Mouse (Mus musculus): Measurements from ENCODE around the gene Nr2f2. TPM values are rescaled to one million over a fixed set of nuclear protein-coding genes. Genes with fewer than 3 reads are reported as not detected.
A peak's percentile ranks its signal among the peaks of the same experiment; 100 is the strongest.

Gene Nr2f2
- polyA plus RNA-seq, 1 experiment from 2014 or later = 72.9 TPM

DNA sequence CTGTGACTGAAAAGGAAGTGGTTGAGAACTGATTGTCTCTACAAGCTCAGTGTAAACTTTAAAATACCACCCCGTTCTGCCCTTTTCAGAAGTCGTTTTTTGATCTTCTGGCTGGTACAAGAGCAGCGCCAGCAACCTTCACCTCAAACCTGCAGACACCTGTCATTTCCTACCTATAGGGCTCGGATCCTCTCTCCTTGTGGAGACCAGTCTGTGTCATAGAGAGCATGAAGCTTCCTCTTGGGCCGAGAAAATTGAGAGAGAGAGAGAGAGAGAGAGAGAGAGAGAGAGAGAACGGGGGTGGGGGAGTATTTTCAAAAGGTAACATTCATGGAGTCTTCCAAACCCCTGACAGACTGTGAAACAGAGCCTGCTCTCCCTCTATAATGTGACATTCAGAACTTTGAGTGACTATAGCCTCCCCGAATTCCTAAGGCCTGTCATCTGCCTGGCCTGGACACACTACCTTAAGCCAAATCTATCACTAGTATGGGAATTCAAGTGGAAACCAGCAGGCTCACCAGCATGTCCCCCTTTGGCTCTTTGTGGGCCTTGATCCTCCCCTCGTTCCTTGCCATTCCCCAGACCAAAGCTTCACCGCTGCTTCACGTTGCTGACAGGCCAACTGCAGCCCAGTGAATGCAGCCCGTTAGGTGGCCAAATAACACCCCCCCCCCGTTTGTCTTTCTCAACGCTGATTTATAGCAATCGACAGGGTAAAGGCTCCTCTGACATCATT, 33.4 kb downstream of the Nr2f2 start:
- Histone ChIP-seq H3K9me3 (ENCODE audit: control insufficient read depth, low read length) (no peaks in the 10 kb centered on the region), H3K9ac (replicated peaks; ENCODE audit: low read depth, low read length) (no peak overlapping the region), H3K4me1 (ENCODE audit: control insufficient read depth, insufficient read depth, low read length) (peaks cover 13% of the 10 kb centered on the region; the same call in 1 of the 2 replicates), H3K36me3 (ENCODE audit: control insufficient read depth, insufficient read depth, low read length) (no peaks in the 10 kb centered on the region), H3K27me3 (ENCODE audit: control insufficient read depth, insufficient read depth, low read length) (peaks cover 47% of the 10 kb centered on the region), H3K4me3 (ENCODE audit: low read depth, low read length) (no peak overlapping the region), H3K27ac (ENCODE audit: low read depth, low read length) (no peak overlapping the region), H3K4me2 (ENCODE audit: low read depth, low read length) (no peak overlapping the region)
- ATAC-seq (ENCODE audit: low read depth) = no peak
- WGBS = 11% methylated on average over 14 of the region's 14 CpGs

GRCm38 (mm10) chr7:70332064-70332850, 34.3 kb downstream of the Nr2f2 start:
- Histone ChIP-seq H3K9ac (replicated peaks; ENCODE audit: low read depth, low read length) (0 out of 2 replicates have a peak overlapping the region, but pooled peaks have one; percentile 11), H3K27me3 (ENCODE audit: control insufficient read depth, insufficient read depth, low read length) (peaks cover 55% of the 10 kb centered on the region), H3K27ac (ENCODE audit: low read depth, low read length) (no peak overlapping the region), H3K9me3 (ENCODE audit: control insufficient read depth, low read length) (no peaks in the 10 kb centered on the region), H3K4me1 (ENCODE audit: control insufficient read depth, insufficient read depth, low read length) (peaks cover 7% of the 10 kb centered on the region; the same call in 1 of the 2 replicates), H3K4me3 (ENCODE audit: low read depth, low read length) (peak overlapping the region; percentile 24), H3K4me2 (ENCODE audit: low read depth, low read length) (peak overlapping the region; percentile 55), H3K36me3 (ENCODE audit: control insufficient read depth, insufficient read depth, low read length) (no peaks in the 10 kb centered on the region)
- ATAC-seq (ENCODE audit: low read depth) = no peak
- WGBS = 2% methylated on average over 26 of the region's 26 CpGs

- H3K27me3 ChIP-seq (ENCODE audit: control insufficient read depth, insufficient read depth, low read length) = peaks cover 59% of the 10 kb centered on the region
Observed at GRCm38 (mm10) chr7:70331243-70332063, 35.1 kb downstream of the Nr2f2 start.

GRCm38 (mm10) chr7:70330761-70331242, 35.7 kb downstream of the Nr2f2 start:
- Histone ChIP-seq H3K27me3 (ENCODE audit: control insufficient read depth, insufficient read depth, low read length) (peaks cover 59% of the 10 kb centered on the region), H3K4me3 (ENCODE audit: low read depth, low read length) (no peak overlapping the region), H3K27ac (ENCODE audit: low read depth, low read length) (no peak overlapping the region), H3K4me2 (ENCODE audit: low read depth, low read length) (peak overlapping the region; percentile 12; the same call in 1 of the 2 replicates), H3K9ac (replicated peaks; ENCODE audit: low read depth, low read length) (no peak overlapping the region), H3K4me1 (ENCODE audit: control insufficient read depth, insufficient read depth, low read length) (peaks cover 6% of the 10 kb centered on the region; the same call in 1 of the 2 replicates), H3K36me3 (ENCODE audit: control insufficient read depth, insufficient read depth, low read length) (no peaks in the 10 kb centered on the region), H3K9me3 (ENCODE audit: control insufficient read depth, low read length) (no peaks in the 10 kb centered on the region)
- no peak for ATAC-seq (ENCODE audit: low read depth)
- 1% methylated on average over 18 of the region's 19 CpGs for WGBS

More at GRCm38 (mm10) chr7:70331243-70332063, 35.1 kb downstream of the Nr2f2 start:
- Histone ChIP-seq H3K36me3 (ENCODE audit: control insufficient read depth, insufficient read depth, low read length) (no peaks in the 10 kb centered on the region), H3K9me3 (ENCODE audit: control insufficient read depth, low read length) (no peaks in the 10 kb centered on the region), H3K4me2 (ENCODE audit: low read depth, low read length) (peak overlapping the region; percentile 55), H3K4me3 (ENCODE audit: low read depth, low read length) (peak overlapping the region; percentile 24), H3K9ac (replicated peaks; ENCODE audit: low read depth, low read length) (0 out of 2 replicates have a peak overlapping the region, but pooled peaks have one; percentile 11), H3K4me1 (ENCODE audit: control insufficient read depth, insufficient read depth, low read length) (peaks cover 6% of the 10 kb centered on the region; the same call in 1 of the 2 replicates), H3K27ac (ENCODE audit: low read depth, low read length) (no peak overlapping the region)
- ATAC-seq (ENCODE audit: low read depth) = peak; percentile 80
- WGBS = under 1% methylated on average over 47 of the region's 48 CpGs

- peaks cover 58% of the 10 kb centered on the region for H3K27me3 ChIP-seq (ENCODE audit: control insufficient read depth, insufficient read depth, low read length)
- H3K27ac ChIP-seq (ENCODE audit: low read depth, low read length) = no peak overlapping the region
- 7% methylated on average over 12 of the region's 12 CpGs for WGBS
- H3K4me3 ChIP-seq (ENCODE audit: low read depth, low read length) = no peak overlapping the region
- H3K4me2 ChIP-seq (ENCODE audit: low read depth, low read length) = no peak overlapping the region
- no peak for ATAC-seq (ENCODE audit: low read depth)
- no peaks in the 10 kb centered on the region for H3K36me3 ChIP-seq (ENCODE audit: control insufficient read depth, insufficient read depth, low read length)
- no peaks in the 10 kb centered on the region for H3K9me3 ChIP-seq (ENCODE audit: control insufficient read depth, low read length)
- H3K9ac ChIP-seq (replicated peaks; ENCODE audit: low read depth, low read length) = no peak overlapping the region
- peaks cover 6% of the 10 kb centered on the region; the same call in 1 of the 2 replicates for H3K4me1 ChIP-seq (ENCODE audit: control insufficient read depth, insufficient read depth, low read length)
Observed at GRCm38 (mm10) chr7:70330207-70330562, 36.4 kb downstream of the Nr2f2 start.

DNA sequence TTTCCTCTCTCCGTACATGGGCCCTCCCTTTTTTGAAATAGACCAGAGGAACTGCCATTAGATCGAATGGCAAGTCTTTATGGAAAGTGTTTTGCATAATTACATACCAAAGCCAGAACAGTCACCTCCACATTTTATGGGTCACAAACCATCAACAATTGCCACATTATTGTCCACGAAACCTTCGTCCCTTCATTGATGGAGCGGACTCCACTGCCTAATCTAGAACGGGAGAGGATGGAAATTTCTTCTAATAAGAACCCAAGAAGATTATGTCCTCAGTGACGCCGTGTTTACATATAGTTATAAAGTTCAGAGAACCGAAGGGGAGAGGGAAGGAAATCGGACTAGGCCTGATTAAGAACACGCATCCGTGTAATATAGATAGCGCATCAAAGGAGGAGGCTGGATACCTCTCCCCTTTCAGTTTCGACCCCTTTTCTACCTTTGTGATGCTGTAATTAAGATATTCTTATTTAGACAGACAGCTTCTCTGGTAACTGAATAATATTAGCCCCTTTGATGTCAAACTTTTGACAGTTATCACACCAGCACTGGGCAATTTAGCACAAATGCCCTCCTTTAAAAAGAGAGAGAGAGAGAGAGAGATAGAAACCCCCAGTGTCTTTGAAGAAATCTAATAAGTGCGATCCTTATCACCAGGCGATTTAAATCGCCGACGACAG, 36.9 kb downstream of the Nr2f2 start:
- Histone ChIP-seq H3K4me1 (ENCODE audit: control insufficient read depth, insufficient read depth, low read length) (peaks cover 6% of the 10 kb centered on the region; the same call in 1 of the 2 replicates), H3K9me3 (ENCODE audit: control insufficient read depth, low read length) (no peaks in the 10 kb centered on the region), H3K9ac (replicated peaks; ENCODE audit: low read depth, low read length) (no peak overlapping the region), H3K4me3 (ENCODE audit: low read depth, low read length) (no peak overlapping the region), H3K36me3 (ENCODE audit: control insufficient read depth, insufficient read depth, low read length) (no peaks in the 10 kb centered on the region), H3K4me2 (ENCODE audit: low read depth, low read length) (no peak overlapping the region), H3K27ac (ENCODE audit: low read depth, low read length) (no peak overlapping the region), H3K27me3 (ENCODE audit: control insufficient read depth, insufficient read depth, low read length) (peaks cover 56% of the 10 kb centered on the region)
- no peak for ATAC-seq (ENCODE audit: low read depth)
- 11% methylated on average over 19 of the region's 19 CpGs for WGBS

DNA sequence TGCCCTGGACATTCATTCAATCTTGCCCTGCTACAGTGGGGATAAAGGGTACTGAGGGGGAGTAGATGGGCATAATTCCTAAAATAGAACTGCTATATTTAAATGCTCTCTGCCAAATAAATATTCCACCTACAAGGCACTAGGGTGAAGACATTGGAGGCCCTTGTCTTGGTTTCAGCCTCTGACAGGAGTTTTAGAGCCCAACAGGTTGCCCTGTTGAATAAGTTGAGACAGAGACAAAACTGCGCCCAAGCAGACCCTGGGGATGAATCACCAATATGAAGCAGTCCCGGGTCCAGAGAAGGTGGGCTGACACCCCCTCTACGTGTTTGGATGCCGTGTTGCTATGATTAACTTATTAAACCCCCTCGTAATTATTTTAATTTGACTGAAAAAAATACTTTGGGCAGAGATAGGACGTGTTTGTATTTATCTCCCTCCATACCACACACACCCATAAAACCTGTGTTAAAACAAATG, 37.5 kb downstream of the Nr2f2 start:
- H3K9me3 ChIP-seq (ENCODE audit: control insufficient read depth, low read length) = no peaks in the 10 kb centered on the region
- H3K4me3 ChIP-seq (ENCODE audit: low read depth, low read length) = no peak overlapping the region
- no peak overlapping the region for H3K27ac ChIP-seq (ENCODE audit: low read depth, low read length)
- H3K4me2 ChIP-seq (ENCODE audit: low read depth, low read length) = no peak overlapping the region
- peaks cover 6% of the 10 kb centered on the region; the same call in 1 of the 2 replicates for H3K4me1 ChIP-seq (ENCODE audit: control insufficient read depth, insufficient read depth, low read length)
- H3K9ac ChIP-seq (replicated peaks; ENCODE audit: low read depth, low read length) = no peak overlapping the region
- ATAC-seq (ENCODE audit: low read depth) = no peak
- H3K27me3 ChIP-seq (ENCODE audit: control insufficient read depth, insufficient read depth, low read length) = peaks cover 58% of the 10 kb centered on the region
- H3K36me3 ChIP-seq (ENCODE audit: control insufficient read depth, insufficient read depth, low read length) = no peaks in the 10 kb centered on the region
- WGBS = 4% methylated on average over 6 of the region's 6 CpGs

All from neural tube, embryonic 14.5 days (tissue).